Mouse (Mus musculus) right cerebral cortex, postnatal 36 days (tissue): ENCODE data around the gene Fzd4.

Experiments
- DNase-seq, 2 experiments: peaks; one replicate each; pipeline ENCODE4 v3.0.0; 2022; ENCODE audit warnings: low spot score in 2 of 2, mixed read lengths in 1 of 2

Gene Fzd4

DNA sequence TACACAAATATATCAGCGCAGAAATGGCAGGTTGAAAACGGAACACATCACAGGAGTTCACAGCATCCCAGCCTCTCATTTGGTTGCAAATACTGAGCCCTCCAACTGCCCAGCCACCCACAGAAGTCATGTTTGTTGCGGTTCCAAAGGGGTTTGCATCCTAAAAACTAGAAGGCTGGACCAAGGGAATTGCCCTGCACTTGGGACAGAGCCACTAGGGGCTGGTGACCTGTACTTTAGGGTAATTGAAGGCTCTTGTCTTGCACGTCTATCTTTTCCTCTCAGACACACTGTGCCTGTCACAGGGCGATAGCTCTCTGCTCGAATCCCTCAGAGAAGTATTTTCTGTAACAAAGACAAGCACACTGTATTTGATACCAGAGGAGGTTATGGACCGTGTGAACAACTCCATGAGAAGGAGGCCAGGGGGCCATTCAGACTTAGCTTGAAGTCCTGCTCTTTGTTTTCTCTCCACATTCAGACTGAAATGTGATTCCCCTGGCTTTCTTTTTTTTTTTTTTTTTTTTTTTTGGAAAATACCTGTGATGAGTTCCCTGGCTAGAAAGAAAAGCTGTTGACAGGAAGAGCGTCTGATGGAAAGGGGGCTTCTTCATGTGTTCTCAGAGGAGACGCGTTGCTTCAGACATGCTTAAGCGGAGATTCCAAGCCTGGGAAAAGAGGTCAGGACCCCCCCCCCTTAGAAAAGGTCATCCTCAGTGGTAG is 2.9 kb upstream of the Fzd4 start:
- no peak for DNase-seq

DNA sequence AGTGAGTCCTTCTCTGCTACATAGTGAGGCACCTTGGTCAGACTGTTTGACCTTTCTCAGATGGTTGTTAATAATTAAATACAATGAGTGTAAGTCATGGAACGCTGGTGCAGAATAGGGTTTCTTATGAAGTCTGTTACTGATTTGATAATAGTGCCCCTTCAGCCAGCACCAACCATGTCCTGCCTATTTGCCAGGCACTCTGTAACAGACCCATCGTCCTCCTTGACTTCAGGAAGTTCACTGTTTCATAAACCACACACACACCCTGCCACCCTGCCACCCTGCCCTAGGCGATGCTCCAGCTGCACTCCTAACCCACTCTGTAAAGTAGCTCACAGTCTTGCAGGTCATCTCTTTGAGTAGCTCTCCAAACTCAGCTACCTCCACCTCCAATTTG is 2.2 kb upstream of the Fzd4 start:
- DNase-seq = no peak

DNA sequence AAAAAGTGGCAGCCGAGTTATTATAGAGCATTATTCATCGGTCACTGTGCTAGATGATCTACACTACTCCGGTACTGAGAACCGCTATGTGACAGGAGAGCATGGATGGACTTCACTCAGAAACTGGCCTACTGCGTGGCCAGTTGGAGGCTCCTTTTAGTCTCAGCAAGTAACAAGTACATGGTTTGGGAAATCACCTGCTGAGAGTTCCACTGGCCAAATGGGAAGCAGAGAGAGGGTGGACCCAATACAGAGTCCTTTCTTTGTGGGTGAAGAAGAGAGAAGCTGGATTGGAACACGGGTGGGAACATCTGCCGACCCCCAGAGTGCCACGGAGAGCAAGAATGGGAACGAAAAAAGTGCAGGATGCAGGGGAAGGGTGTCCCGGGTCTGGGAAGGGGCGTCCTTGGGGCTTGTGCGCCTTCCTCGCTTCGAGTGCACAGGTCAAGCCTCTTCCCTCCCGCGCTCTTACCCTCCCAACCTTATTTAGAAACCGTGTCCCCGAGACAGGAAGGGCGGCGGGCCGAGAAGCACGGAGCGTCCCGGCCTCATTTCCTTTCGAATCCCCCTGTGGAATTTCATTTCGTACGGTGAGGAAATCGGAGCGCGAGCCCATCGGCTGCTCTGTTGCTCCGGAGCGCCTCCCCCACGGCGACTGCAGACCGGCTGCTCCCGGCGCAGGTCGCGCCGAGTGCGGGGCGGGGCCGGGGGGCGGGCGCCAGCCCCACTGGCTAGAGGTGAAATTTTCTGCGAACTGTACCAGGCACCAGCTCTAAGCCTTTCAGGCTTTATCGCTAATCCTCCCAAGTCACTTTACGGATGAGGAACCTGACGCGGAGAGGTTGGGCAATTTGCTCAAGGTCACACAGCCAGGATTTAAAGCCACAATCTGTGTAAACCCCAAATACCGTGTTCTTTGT is 842 bp upstream of the Fzd4 start:
- peak; percentile 31 to 46 for DNase-seq

DNA sequence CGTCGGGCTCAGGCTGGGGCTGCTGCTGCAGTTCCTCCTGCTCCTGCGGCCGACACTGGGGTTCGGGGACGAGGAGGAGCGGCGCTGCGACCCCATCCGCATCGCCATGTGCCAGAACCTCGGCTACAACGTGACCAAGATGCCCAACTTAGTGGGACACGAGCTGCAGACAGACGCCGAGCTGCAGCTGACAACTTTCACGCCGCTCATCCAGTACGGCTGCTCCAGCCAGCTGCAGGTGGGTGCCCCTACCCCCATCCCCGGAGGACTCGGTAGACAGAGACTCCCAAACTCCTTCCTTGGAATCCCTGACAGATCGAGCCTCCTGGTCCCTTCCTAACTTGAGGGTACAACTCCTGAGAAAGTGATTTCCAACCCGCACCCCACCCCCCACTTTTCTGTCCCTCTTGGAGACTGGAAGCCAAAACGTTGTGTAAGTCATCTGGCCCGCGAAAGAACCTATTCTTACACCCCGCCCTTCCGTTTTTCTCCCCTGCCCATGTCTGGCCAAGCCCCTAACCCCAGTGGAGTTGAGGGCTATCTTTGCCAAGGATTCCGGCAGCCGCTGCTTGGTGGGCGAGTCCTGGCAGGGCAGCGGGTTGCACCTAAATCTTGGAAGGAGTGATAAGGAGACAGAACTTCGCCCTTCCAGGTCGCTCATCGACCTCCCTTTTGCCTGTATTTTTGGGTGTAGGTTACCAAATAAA is 732 bp downstream of the Fzd4 start:
- DNase-seq = peak in 1 of 2 experiments; percentile 23

DNA sequence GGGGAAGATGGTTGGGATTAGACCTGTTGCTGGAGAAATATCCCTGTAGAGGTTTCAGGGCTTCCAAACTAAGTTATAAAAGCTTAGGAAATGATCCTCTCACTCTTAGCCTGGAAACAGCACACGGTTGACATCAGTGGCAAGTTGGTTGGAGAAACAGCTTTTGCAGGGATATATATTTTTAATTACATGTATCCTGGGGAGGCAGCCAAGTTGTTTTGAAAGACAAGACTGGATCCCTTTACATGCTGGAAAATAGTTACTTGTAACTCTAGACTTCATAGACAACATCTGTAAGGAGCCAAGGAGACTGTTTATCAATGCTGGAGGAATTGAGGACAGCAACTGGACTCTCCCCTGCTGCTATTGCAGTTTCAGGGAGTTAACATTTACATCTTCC is 1.9 kb downstream of the Fzd4 start:
- no peak for DNase-seq

DNA sequence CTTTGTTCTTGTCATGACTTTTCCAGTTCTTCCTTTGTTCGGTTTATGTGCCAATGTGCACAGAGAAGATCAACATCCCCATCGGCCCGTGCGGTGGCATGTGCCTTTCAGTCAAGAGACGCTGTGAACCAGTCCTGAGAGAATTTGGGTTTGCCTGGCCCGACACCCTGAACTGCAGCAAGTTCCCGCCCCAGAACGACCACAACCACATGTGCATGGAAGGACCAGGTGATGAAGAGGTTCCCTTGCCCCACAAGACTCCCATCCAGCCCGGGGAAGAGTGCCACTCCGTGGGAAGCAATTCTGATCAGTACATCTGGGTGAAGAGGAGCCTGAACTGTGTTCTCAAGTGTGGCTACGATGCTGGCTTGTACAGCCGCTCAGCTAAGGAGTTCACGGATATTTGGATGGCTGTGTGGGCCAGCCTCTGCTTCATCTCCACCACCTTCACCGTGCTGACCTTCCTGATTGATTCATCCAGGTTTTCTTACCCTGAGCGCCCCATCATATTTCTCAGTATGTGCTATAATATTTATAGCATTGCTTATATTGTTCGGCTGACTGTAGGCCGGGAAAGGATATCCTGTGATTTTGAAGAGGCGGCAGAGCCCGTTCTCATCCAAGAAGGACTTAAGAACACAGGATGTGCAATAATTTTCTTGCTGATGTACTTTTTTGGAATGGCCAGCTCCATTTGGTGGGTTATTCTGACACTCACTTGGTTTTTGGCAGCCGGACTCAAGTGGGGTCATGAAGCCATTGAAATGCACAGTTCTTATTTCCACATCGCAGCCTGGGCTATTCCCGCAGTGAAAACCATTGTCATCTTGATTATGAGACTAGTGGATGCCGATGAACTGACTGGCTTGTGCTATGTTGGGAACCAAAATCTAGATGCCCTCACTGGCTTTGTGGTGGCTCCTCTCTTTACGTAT is 3.1 kb downstream of the Fzd4 start:
- DNase-seq = no peak

DNA sequence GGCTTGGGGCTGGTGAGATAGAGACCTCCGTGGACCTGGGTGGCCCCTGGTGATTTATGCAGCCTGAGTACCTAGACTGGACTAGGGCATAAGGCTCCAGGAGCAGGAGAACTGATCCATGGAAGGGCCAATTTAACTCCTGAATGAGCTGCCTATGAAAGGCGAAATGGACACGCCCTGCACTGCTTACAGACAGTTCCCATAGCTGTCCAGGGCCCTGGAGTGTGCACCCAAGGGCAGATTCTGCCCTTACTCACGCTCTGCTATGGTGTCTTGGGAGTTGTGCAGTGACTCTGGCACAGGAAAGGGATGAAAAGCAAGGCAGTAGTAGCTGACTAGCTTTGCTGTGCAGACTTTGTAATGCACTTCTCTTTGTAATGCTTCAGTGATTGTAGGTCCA is 6.1 kb downstream of the Fzd4 start:
- DNase-seq = no peak

DNA sequence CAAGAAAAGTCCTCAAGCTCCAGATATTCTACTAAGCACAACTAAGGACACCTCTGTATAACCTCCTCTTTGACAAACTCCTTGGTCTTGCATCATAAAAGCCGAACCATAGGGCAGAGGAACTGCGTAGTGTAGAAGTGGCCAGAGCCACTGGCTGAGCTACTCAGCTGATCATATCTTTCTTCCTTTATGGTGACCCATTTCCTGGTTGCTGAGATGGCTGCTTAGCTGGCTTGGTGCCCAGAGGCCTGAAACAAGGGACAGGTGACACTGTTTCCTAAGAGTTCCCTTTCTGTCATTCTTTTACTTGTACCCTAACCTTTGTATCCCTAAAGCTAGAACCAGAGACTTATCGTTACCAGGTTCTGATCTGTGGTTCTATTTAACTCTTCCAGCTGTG is 7.2 kb downstream of the Fzd4 start:
- no peak for DNase-seq

DNA sequence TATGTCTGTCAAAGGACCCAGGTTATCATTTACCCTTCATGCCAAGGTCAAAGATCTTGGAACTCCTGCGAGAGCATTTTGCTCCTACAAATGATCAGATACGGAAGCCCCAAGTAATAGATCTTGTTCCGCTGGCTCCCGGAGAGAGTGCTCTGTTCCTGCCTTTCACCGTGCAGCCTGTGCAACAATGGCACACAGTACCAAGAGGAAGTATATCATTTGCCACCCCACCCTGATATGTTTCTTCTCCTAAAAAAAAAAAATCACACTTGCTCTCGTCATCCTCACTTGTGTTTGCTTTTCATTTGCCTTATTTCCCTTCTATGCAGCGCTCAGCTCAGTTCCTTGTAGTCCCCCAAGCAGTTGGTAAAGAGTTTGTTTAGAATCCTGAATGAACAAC is 7.9 kb downstream of the Fzd4 start:
- DNase-seq = no peak

DNA sequence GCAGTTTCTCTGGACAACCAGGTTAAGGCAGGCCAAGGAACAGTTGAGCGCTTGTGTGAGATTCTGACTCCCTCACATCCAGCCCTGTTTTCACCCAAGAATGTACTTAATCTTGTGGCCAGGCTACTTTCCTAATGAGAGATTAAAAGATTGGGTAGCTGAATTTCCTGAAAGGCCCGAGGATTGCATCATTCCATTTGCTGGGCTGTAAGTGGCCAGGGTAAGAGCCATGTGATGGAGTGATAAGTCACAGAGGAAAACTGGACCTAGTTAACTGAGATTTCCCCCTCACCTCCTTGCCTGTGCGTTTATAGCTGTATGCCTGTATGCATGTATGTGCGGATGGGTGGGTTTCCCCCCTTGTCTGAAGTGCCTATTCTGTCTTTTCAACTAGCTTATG is 11.9 kb downstream of the Fzd4 start:
- DNase-seq = no peak

DNA sequence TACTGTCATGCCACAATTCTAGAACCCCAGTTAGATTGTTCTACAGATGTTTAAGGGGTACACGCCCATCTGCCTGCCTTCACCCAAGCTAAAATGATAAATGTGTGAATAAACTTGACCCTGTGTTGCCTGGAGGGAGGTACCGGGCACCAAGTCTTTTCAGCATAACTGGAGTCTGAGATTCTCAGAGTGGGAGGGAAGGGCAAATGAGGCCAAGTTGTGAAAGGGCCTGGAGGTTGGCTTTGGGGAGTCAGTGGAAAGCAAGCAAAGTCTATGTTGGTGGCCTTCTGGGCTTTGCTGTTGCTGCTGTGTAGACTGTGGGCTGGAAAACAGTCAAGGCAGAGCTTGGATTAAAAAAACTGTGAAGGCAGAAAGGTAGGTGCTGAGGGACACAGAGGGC is 13.6 kb downstream of the Fzd4 start:
- DNase-seq = no peak

DNA sequence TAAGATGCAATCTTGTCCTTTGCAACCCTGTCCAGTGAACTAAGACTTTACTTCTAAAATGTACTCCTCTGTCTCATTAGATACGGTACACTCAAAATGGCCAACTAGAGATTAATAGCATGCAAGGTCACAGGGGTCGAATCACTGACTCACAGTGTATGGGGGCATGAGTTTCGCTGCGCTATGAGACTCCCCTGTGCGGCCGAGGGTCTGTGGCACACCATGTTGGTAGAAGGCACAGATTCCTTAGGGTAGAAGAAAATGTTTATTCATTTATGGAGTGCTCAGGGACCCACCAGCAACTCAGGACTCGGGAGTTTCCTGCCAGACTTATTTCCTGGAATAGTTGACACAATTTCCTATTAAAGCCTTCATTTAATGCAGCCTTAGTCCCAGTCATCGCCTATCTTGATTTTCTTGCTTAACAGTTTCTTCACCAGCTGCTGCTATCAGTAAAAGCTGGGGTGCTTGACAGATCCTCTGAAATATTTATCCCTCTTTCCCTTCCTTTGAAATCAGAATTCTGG is 14.0 kb downstream of the Fzd4 start:
- no peak for DNase-seq

DNA sequence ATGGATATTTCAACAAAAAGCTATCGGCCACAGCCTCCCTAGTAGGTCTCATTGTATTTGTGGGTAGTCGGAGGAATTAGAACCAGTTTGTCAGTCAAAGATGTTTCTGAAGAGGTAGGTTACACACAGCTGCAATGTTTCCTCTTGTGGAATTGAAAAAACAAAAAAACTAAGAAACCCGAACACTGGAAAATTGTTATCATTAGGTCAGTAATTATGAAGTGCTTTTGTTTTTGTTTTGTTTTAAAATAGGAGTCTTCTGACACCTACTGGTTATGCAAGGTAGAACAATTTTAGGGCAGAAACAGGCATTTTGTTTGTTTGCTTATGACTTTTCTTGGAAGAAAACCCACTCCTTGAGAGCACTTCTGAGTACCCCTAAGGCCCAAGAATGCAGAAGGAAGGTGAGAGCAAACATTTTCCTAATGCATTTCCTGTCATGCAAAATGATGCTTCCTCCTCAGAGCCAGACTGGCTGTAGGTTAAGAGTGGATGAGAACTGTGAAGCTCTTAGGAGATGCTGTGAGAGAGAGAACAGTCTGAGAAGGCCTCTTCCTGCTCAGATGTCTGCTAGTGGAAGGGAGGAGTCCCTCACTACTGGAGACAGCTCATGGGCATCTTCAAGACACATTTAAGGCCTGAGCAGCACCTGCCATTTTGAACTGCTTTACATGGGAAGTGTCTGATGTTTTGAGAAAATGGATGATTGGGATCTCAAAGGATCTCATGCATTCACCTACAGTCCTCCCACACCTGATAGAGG is 14.9 kb downstream of the Fzd4 start:
- no peak for DNase-seq

DNA sequence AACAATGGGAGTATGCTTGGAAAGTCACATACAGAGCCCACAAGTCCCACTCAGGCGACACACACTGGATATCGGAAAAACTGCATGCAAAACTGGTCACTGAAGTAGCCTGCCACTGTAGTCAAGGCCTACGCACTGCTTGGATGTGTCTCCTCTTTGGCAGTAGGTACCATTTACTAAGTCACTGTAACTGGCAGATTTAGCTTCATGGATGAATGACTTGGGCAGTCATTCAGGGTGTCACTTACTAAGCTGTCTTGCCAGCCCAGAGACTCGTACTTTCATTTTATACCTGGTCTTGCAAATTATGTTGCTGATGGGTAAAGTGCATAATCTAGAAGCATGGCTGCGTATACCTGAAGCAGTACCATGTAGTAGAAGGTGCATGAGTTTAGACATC is 17.1 kb downstream of the Fzd4 start:
- DNase-seq = no peak

DNA sequence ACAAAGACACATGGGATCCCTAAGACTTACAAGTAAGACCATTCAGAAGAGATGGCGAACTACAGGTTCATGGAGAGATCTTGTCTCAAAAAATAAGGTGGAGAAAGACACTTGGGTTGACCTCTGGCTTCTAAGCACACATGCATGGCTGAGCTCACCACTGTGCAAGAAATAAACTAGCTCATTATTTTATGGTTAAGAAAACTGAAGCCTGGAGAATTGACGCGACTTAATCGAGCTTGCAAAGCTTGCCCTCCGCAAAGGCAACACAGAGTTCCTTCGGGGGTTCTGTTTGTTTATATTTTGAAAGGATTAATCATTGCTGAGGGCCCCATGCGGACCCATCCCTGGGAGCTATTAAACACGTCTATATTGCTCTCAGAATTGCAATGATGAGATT is 18.5 kb downstream of the Fzd4 start:
- no peak for DNase-seq

DNA sequence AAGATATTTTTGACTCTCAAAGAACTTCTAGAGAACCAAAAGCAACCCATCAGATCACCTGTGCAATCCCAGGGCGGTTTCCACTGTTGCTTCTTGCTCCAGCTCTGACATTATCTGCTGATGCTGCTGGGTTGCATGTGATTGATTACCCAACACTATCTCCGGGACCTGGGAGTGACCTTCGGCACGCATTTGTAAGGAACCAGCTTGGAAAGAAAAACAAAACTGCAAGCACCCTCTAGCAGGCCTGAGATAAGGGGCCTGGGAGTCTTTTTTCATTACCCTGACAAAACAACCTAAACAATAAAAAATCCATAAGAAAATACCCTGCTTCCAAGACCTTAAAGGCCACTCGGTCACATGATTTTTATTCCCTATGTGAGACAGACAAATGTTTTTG is 19.0 kb downstream of the Fzd4 start:
- DNase-seq = no peak

DNA sequence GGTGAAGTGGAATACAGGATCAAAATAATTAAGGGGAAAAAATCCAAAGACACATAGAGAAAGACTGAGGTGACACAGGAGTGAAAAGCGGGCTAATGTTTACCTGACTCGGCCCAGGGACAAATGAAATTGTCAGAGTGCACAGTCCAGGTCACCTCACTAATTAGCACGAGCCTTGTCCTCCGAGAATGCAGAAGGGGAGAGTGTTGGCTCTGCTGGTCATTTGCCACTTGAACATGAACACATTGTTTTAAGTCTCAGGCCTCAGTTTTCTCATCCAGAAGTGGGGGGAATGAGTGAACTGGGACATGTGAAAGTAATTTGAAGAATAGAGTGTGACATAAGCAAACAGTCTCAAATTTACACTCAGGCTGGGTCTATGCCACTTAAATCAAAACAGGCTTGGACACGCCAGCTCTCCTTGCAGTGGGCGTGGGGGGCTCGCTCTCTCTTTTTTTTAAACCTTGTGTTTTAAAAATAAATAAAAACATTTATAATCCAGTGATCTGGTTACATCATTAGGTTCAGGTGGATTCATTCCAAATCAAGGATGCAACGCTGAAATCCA is 19.6 kb downstream of the Fzd4 start:
- DNase-seq = no peak

DNA sequence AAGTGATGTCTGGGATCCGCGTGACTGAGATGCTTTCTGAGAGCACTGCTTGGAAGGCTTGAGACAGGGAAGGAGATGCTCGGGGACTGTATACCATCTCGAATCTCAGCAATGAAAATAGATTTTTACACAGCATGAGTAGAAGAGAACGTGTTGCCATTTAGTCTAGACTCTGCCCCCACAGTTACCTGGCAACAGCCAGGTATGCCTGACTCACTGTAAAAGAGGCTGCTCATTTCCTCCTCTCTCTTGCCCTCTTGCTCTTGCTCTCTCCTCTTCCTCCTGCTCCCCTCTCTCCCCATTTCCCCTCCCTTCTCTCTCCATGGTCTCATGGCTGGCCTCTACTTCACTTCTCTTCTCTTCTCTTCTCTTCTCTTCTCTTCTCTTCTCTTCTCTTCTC is 20.5 kb downstream of the Fzd4 start:
- DNase-seq = no peak

DNA sequence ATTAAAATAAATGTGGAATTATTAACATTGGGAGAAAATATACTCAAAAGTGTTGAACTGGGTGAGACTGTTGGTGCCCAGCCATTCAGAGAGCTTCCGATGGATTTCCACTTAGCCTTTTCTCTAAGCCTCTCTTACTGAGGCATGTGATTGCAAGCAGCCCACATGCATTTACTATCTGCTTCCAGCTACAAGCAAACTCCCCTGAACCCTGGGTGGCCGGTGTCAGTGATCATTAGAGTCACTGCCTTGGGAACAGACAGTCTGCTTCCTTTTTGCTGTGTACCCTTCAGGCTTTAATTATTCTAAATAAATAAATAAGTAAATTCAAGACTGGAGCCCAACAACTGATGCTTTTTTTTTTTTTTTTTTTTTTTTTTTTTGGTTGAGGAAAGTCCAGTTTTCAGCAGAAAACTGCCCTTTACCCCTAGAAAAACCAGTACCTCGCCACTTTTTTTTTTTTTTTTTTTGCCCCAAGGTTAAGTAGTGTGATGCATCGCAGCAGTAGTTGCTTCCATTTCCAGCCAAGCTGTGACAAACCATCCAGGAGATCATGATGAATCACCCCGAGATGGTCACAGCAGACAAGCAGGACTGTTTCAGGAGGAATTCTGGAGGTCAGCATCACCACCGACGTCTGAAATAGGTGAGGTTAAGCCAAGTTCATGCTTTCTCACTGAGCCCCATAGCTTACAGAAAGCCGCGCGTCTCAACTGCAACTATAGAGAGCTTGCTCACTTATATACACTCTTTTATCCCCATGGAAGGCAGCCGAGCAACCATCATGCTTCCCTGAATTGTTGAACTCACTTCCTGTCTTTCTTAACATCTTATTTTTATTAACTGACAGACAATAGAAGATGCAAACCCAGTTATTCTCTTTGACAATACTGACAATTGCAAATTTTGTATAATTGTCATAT is 21.9 kb downstream of the Fzd4 start:
- DNase-seq = no peak
